Mouse (Mus musculus): ENCODE measurements around the gene Sgo2a.

DNA sequence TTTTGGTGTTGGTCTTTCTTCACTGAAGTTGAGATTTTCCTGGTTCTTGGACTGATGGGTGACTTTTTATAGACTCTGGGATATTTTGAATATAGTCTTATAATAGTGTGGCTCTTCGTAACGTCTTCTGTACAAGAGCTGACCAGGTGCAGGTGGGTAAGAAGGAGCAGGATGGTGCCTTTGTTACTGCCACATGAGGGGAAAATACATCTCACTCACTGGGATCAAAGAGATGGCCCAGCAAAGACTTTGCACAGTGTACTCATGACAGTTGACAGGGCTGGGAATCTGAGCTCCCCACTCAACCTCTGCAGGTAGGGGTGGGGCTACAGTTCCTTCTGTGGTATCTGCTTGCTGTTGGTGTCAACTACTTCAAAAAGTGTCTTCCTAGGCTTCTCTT, 78.5 kb downstream of the Sgo2a start:
- TF ChIP-seq CTCF (IDR thresholded peaks at IDR 0.05; ENCODE audit: low read depth, low read length) (no peak), GATA1 (IDR thresholded peaks at IDR 0.05; ENCODE audit: borderline replicate concordance, low read length) (no peak), GATA2 (IDR thresholded peaks at IDR 0.05; ENCODE audit: borderline replicate concordance, low read depth, low read length) (no peak), TAL1 (conservative IDR thresholded peaks at IDR 0.05; ENCODE audit: low read depth, low read length) (no peak)
